Mouse (Mus musculus) cerebellum, postnatal 10 days (tissue): ENCODE results near the gene Arl16.
A peak's percentile ranks its signal among the peaks of the same experiment; 100 is the strongest.

Experiments
- DNase-seq, 2 experiments: peaks; one replicate each; pipeline ENCODE4 v3.0.0; 2021; ENCODE audit warnings: mixed read lengths in 2 of 2

Arl16 gene

DNA sequence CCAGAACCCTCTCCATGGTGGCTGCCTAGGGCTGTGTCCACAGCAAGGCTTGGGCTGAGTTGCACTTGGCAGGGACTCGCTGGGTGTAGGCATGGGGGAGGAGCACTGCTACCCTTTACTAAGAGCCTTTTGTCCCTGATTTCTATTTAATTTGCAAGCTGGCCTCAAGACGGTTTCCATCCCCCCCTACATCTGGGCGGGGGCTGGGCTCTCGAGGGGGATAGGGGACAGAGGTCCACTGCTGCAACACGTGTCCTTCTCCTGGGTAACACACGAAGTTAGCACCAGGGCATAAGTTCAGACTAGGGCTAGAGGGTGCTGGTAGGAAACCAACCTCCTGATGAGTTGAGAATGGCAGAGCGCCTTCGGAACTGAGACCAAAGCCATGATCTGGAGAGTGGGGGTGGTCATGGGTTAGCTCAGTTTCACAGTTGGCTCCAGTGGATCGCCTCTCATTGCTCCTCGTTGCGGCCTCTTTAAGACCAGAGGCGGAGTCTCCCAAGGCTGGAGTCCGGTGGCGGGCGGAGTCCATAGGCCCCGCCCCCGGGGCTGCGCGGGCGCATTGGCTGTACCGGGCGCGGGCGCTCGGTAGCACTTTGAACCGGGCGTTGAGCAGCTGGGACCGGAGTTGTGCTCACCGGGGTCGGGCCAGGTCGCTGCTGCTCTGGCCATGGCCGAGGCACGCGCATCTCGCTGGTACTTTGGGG lies 24.1 kb upstream of the Arl16 start, which contains the start of gene Slc25a10:
Slc25a10 (plus strand) TSS at position 524 of the 707 bp plus-strand sequence.
- DNase-seq: peak; percentile 92 to 93

DNA sequence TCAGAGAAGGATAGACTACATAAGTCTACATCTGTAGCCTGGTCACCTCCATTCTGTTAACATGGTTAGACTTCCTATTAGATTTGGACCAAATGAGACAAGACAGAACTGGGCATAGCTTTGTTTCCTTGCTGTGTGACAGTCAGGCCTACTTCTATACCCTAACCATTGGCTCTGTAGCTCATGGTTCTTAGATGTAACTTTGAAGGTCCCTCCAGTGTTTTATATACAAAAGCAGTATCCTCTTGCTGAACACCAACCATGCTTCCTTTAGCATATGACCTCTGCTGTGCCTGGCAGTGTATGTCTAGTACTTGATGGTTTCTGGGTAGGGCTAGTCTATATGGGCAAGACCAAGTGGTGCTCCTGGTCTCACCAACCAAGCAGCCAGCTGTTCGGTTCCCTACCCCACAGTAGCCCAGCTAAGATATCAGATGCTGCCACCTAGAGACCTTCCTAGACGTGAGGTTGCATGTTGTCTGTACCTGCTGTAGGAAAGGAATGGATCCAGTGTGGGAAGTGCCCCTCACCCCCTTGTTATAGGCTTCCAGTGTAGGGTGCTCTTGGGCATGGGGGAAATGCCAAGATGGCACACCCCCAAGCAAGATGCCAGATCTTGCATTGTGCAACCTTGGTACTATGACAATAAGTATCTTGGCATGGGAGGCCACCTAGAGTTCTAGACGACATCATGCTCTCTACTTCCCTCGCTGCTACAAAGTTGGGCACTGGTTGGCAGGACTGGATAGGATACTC lies 23.1 kb upstream of the Arl16 start:
- peak in 1 of 2 experiments; percentile 23 for DNase-seq

DNA sequence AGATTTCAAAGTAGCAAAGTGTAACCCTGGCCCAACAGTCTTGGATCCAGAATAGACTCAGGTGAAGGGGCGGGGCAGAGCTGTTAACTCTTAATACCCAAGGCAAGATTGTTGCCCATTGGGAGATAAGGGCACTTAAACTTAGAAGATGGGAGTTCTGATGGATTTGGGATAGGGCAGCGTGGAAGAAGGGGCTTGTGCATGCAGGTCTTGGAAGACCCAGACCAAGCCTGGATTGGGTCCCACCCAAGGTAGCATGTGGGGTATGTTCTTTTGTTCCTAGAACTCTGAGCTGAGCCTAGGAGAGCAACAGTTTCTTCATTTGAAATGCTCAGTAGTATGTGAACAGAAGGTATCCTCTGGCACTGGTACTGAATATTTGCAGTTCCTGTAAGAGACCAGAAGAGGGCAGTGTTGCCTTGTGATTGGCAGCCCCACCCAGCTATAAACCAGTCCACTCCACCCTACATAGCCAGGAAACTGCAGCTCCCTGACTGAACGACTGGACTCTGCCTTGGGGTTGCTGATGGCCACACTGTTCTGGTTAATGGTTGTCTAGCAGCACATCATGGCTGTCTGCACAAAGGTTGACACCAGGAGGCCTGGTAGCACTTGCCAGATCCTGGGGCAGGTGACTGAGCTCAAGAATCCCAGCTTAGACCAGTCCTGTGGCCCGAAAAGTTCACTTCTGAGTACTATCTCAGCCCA lies 21.8 kb upstream of the Arl16 start:
- peak; percentile 79 to 88 for DNase-seq

DNA sequence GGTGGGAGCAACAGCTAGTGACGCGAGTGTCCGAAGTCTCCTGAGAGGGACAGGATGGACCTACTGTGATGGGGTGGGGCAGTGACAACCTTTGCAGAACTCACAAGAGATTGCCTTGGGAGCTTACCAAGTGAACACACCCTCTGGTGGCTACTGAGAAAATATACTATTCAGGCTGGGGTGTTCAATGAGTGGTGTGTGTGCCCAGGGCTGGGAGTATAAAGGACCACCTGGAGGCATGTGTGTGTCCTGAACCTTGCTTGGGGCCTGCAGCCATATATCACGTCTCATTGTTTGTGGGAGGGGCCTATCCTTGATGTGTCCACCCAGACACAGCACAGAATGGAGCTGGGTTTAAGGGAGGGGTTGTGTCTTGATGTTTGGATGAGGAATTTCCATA lies 21.1 kb upstream of the Arl16 start:
- DNase-seq: no peak

DNA sequence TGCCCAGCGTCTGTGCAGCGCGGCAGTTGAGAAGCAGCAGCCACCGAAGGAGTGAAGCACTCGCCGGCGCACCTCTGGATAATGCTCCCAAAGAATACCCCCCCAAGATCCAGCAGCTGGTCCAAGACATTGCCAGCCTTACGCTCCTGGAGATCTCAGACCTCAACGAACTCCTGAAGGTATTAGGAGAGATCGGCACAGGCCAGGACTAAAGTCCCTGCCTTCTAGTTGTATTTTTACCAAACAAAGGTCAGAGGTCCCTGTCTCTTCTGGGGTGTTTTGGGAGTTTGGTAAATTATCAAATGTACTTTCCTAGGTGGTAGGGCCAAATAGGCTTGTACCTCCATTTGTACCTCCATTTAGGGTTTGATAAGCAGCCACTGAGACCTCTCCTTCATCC lies 17.8 kb upstream of the Arl16 start:
- no peak for DNase-seq

DNA sequence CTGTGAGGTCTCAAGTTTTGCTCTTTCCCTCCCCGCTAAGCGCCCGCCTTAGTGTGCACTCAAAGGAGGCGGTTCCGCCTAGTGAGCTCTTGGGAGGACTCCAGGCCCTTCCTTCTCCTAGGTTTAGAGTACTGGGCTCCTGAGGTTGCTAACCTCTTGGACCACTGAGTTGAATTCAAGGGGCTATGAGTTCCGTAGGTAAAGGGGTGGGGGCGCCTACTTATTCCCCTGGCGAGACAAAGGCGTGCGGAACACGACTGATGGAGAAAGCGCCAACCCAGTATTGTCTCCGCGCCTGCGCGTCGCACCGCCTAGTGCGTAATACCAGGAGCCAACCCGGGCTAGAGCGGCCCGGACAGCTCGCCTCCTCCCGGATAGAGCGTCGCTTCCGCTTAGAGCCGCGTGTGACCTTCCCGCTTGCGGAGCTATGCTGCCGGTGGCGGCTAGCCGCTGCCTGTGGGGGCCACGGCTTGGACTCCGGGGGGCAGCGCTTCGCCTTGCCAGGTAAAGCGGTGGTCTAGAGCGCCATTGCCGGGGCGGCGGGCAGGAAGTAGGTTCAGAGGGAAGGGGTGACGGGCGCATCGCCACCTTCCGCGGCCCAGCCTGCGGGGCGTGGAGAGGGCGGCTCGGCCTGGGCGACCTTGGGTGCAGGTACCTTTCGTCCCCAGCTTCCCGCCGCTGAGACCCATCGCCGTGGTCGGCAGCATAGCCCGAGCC lies 17.0 kb upstream of the Arl16 start, which contains the start of gene Mrpl12:
Mrpl12 (plus strand) TSS at position 349 of the 717 bp plus-strand sequence.
- DNase-seq: peak; percentile 91 to 94

DNA sequence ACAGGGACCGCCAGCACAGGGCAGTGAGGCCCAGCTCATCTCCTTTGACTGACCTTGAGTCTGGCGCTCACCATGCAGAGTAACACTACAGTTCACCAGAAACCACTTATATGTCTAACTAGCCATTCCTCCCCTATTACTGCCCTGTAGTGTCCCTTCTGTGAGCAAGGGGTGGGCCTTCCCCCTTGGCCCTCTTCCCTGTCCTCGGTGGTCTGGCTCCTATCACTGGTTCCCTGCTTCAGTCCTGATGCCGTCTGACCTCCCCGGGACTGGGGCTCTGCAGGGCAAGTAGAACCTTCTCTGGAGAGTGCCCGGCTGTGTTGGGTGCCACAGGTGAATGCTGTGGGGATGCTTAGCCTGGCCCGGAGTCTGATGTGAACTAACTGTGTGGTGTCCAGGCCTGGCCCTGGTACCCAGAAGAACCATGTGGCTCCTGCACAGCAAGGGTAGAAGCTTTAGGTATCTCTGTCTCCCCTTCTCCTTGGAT lies 16.1 kb upstream of the Arl16 start:
- DNase-seq: no peak

DNA sequence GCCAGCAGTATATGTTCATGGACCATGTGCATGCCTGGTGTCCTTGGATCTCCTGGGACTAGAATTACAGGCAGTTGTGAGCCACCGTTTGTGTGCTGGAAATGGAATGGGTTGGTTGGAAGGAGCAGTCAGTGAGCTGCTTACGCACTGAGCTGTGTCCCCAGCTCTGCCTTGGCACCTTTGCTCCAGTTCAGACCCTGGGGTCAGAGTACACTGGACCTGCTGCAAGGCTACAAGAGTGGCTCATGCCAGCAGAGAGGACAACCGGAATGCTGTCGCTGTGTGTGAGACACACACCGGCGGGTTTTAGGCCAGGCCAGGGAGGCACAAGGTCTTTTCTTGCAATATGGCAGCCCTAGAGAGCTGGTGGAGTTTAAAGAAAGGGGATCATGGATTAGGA lies 4.6 kb upstream of the Arl16 start:
- no peak for DNase-seq

DNA sequence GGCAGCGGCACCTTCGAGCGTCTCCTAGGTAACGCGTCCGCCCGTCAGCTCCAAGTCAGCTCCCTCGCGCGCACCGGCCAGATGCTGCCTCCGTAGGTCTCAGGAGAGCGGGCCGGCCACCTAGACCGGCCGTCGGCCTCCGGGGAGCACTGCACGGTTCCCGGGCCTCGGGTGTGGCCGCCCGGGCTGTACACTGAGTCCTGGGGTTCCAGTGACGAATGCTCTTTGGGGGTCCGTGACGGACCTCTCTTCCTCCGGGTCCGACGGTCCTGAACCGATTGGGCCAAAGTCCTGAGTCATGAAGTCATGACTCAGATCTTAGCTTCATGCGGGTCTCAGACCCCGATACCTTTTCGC lies 307 bp upstream of the Arl16 start:
- no peak for DNase-seq

DNA sequence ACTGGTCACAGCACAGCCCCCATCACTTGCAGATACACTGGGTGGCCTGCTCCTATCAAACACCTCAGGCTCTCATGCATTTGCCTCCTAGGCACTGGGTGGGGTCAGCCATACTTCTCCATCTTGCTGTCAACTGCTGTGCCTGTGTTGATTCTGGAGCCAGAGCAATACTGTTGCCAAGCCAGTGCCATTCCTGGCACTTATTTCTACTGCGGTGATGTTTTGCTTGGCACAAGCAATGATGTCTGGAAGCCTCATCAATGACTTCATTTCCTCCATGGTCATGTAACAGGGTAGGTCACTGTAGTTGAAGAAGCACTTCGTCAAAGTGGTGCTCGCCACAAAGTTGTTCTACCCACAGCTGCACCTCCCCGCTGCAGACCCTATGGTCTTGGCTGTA lies 1.9 kb downstream of the Arl16 start:
- no peak for DNase-seq

DNA sequence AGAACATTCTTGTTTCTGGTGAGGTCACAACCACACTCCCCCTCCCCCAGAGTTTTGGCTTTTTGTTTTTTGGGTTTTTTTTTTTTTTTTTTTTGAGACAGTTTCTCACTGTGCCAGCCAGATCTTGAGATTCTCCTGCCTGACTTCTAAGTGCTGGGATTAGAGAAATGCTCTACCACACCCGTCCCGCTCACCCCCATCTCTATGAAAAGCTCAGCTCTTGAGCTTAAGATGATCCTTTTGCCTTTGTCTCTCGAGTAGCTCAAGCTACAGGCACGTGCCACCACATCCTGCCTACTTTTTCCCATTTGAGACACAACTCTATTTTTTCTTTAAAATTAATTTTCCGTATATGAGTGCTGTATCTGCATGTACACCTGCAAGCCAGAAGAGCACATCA lies 3.0 kb downstream of the Arl16 start:
- DNase-seq: no peak

DNA sequence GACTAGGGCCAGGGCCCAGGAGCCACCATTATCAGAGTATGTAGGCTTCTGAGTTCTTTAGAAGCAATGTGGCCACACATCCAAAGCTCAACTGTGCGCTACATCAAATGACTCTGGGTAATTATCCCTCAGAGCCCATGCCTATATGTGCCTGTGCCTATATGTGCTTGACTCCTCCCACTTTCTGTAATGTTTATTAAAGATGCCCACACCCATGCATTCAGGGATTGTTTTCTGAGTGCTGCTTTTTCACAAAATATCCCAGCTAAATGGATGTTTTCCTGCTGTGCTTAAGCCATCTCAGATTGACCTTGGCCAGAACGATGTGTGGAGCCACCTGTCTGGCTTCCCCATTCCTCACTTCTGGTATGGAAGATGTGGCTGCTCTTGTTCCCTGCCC lies 3.9 kb downstream of the Arl16 start:
- no peak for DNase-seq

DNA sequence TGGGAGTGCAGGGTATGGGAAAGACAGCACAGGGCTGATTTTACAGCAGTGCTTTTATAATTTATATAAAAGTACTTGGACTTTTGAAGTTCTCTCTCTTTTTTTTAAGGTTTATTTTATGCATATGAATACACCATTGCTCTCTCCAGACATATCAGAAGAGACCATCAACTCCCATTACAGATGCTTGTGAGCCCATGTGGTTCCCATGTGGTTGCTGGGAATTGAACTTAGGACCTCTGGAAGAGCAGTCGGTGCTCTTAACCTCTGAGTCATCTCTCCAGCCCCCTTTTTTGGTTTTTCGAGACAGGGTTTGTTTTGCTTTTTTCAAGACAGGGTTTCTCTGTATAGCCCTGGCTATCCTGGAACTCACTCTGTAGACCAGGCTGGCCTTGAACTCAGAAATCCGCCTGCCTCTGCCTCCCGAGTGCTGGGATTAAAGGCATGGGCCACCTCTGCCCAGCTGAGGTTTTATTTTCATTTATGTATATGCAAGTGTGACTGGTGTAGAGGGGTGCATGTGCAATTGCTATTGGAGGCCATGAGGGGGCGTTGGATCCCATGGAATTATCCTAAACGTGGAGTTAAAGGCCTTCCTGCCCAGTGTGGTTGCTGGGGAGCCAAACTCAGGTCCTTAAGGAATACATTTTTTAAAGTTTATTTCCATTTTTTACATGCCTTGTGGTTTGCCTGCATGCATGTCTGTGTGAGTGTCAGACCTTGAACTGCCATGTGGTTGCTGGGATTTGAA lies 8.4 kb downstream of the Arl16 start:
- DNase-seq: no peak

DNA sequence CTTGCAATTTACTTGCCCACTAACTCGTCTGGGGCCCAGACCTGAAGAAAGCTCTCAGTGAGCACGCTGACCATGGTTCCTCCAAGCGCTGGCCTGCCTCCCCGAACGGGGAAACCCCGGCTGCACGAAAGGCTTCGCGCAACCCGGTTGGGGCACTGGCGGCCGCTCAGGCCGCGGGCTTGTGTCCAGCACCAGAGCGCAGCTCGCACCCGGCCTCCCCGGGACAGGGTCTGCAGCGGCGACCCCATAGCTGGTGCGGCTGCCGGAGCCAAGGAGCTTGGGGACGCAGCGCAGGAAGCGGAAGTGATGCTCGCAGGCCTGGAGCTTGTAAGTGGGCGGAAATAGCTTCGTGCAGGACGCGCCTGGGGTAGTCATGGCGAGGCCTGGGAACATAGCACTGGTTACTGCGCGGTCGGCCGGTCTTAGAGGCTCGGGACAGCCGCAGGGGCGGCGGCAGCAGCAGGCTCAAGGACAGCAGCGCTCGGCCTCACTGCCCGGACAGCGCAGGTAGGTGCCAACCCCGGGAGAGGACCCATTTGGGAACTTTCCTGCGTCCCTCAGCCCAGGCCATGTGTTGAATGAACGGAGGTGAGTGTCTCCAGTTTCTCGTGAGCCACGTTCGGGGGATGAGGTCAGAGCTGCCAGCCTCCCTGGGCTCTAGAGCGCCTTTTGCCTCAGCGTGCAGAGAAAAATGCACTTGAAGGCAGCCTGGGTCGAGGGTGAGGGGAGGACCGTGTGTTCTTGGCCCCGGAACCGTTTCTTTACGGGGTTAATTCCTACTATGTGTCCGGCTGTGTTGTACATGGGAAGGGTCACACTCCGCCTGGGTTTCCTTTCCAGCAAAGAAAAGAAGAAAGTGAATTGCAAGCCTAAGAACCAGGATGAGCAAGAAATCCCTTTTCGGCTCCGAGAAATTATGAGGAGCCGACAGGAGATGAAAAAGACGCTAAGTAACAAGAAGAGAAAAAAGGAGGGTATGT lies 9.3 kb downstream of the Arl16 start, which contains the start of the genes Oxld1 and Ccdc137:
Oxld1 (minus strand) TSS at position 297 of the 980 bp plus-strand sequence.
Ccdc137 (plus strand) TSS at position 344 of the 980 bp plus-strand sequence.
- DNase-seq: peak; percentile 85

DNA sequence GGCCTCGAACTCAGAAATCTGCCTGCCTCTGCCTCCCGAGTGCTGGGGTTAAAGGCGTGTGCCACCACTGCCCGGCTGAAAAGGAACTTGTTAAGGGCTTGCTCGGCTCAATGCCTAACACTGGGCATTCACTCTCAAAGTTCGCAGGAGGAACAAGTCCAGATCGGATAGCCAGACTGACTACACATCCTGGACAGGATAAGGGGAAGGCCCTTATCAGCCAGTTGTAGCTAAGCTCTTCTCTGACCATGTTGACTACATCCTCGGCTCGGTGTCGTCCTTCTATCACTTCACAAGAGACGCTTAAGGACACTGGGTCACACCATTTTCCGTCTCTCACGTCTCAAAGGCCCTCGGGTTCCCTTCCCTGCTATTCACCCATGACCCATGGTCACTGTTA lies 10.0 kb downstream of the Arl16 start:
- DNase-seq: no peak

DNA sequence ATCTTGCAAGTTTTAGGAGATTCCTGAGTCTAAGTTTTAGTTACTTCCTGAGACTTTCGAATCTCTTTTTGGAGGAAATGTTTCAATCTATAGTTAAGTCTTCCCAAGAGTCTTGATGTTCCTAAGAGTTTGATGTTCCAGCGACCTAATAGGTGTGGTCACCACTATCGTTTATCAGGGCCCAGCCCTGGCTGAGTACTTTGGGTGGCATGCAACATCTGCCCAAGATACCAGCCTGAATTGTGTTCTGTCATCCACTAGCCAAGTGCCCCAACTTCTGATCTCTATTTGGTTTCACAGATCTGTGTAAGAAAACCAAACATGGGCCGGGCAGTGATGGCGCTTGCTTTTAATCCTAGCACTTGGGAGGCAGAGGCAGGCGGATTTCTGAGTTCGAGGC lies 12.0 kb downstream of the Arl16 start:
- DNase-seq: no peak

DNA sequence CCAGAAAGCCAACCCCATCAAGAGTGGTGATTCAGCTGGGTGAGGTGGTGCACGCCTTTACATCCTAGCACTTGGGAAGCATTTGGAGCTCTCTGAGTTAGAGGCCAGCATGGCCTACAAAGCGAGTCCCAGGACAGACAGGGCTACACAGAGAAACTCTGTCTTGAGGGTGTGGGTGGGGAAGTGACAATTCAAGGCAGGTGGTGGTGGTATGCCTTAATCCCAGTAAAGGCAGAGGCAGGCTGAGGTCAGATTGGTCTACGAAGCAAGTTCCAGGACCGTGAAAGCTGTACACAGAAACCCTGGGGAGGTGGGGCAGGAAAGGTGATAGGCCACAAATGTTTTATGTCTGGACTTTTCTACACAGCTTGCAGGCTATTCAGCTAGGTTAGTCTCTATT lies 12.4 kb downstream of the Arl16 start:
- DNase-seq: no peak

DNA sequence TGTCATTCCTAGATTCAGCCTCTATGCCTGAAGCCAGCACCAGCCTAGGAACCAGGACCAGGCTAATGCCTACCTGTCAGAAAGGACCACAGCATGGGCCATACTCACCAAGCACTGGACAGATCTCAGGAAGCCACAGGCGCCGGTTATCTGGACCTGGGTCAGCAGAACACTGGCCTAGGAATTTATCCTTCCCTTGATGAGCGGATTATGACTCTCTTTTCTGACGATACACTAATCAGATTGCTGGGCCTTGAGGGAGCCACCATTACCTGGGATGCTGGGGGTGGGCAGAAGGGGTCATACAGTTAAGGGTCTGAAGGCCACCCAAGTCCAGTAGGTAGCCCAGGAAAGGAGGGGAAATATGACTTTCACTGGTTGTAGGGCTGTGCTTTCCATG lies 14.1 kb downstream of the Arl16 start, which contains the start of gene Pde6g:
Pde6g (minus strand) TSS at position 195 of the 400 bp plus-strand sequence.
- DNase-seq: no peak

DNA sequence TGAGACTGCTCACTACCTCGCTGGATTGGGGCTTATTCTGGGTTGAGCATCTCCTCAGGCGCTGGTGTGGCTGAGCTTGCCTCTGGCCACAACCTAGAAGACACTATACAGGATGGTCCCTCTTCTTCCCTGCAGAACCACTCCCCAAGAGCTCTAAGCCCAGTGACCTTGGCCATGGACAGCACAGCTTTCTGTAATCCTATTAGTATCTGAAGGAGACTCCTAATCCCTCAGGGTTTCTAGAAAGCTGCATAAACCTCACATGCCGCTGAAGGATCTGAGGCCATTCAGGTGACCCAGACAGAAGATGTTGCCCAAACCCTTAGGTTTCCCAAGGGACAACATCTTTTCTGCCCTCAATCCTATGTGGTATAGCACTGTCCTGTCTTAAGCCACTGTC lies 15.2 kb downstream of the Arl16 start:
- DNase-seq: no peak

DNA sequence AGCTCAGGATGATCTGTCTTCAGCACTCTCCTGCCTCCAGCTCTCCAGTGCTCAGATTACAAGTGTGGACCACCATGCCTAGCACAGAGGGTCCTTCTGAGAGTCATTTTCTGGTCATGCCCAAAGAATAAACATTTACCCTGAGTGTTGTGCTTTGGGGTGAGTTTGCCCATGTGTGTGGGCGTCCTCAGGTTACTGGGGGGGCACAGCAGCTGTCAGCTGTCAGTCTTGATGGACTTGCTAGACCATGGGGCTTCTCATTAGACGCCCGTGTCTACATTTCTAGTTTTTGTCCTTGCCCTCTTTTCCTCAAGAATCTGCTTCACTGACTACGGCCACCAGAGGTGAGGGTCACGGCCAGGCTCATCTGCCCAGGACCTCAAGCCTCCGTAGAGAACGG lies 20.2 kb downstream of the Arl16 start:
- no peak for DNase-seq

DNA sequence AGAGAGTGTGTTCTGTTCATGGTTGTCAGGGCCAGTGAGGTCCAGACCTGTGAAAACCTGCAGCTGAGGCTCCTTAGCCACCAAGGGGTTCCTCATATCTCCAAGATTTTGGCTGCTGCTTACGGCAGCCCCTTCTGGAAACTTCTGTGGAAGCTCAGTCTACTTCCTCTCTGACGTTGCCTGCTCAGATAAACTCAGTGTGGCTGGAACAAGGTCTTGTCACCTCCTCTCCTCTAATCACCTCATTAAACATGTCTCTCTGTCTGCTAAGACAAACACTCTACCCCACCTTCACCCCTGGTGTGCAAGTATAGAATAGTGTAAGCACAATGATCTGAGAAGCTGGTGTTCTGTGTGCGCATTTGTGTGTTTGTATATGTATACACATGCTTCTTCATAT lies 21.9 kb downstream of the Arl16 start:
- DNase-seq: no peak
